Mouse (Mus musculus) spleen, postnatal 10 days (tissue): ENCODE measurements around the gene Col2a1.

ENCODE experiments used
- DNase-seq, 2 experiments: peaks; one replicate each; pipeline ENCODE4 v3.0.0; 2021 to 2022; ENCODE audit warnings: low spot score in 2 of 2

Gene Col2a1

DNA sequence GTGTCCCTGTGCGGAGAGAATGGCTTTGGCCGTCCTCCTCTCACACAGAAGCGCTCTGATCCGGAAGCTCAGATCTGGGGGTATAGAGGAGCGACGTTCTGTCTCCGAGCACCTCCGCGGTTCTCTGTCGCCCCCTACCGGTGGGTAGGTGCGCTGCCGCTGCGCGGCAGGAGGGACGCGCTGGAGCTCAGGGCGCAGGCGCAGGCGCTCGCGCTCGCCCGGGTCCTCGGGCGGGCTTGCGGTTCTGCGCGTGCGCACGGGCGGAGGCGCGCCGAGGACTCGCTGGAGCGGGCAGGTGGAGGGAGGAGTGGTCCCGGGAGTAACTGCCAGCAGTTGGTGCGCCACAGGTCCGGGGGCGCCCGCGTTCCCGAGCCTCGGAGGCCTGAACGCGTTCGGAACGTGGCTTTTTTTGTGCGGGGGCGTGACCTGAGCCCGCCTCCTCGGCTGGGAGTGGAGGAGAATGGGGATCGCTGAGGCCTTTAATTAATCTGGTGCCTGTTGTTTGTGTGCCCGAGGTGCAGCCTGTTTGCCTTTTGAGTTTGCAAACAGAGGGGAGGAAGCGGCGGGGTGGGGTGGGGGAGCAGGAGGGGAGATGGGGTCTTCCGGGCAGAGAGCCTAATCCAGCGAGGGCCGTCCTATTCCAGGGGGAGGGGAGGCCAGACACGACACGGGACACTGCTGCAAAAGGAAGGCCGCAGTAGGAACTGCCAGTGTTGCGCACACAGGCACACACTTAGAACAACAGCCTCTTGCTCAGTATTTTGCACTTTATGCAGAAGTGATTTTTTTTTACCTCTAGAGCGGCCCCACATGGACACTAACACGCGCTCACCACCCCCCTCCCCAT is 40.3 kb downstream of the Col2a1 start, which contains the start of gene Tmem106c:
Tmem106c (plus strand) TSS at position 212 of the 847 bp plus-strand sequence.
- DNase-seq: peak; percentile 85 to 92

DNA sequence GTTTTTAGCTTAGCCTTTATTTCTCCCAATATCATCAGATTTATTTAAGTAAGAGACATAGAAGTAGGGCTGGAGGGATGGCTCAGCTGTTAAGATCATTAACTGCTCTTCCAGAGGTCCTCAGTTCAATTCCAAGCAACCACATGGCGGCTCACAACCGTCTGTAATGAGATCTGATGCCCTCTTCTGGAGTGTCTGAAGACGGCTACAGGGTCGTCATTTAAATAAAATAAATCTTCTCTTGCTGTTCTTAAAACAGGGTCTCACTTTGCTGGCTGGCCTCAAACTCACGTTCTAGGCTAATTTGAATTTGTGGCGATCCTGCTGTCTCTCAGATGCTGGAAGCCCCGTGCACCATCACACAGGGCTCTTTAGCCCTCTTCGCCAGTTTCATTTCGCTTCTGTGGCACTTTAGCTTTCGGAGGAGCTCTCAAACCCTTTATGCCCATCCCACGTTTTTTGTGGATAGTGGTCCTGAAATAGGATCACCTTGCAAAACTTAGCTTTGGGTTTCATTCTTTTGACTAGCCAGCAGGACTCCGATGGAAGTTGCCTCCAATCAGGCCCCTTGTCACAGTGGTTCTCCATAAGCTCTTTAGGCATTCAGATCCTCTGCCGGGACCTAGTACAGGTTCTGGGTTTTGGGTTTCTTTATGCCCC is 41.0 kb downstream of the Col2a1 start:
- DNase-seq: no peak

DNA sequence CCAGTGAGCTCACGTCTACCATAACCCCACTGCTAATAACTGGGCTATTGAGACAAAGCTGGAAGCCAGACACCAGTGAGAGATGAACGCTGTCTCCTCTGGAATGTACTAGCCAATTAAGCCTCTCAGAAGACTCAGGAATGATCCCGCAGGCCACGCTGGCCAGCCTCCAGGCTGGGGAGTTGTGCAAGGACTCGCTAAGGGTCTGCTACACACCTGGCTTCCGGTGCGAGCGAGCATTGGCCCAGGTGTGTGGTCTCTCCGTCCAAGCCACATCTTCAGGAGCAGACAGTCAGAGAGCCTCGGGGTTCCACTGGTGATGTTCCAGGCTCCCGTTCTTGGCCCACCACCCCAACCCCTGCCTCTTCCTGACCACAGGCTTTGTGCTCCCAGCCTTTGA is 48.1 kb downstream of the Col2a1 start:
- DNase-seq: no peak

DNA sequence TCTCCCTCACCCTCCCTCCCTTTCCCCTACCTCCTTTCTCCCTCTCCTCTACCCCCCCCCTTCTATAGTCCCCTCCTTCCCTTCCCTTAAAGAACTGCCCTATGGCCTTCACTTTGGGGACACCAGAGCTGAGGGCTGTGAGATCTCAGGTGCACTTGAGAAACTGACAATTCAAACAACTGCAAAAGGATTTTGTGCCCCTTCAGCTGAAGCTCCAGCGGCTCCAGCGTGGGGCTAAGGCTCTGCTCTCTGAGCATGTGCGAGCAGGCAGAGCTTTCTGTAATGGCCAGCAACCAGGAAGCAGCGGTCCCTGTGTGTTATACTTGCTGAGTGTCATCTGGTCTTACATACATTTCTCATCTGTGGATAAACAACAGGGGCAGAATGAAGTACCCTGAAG is 48.8 kb downstream of the Col2a1 start:
- no peak for DNase-seq

DNA sequence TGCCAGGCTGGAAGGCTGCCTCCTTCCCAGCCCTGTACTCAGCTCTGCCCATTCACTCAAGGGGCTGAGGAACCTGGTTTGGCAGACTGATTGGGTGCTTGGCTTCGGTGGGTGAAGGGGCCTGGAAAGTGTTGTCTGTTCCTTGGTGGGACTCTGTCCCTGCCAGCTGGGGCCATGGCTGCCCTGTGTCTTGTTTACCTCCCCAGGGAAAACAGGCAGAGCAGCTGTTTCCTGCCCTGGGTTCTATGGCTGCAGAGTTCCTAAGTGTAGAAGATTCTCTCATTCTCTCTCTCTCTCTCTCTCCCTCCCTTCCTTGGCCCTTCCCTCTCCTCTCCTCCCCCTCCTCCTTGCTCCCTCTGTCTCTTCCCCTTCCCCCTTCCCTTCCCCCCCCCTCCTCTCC is 49.2 kb downstream of the Col2a1 start:
- DNase-seq: no peak

DNA sequence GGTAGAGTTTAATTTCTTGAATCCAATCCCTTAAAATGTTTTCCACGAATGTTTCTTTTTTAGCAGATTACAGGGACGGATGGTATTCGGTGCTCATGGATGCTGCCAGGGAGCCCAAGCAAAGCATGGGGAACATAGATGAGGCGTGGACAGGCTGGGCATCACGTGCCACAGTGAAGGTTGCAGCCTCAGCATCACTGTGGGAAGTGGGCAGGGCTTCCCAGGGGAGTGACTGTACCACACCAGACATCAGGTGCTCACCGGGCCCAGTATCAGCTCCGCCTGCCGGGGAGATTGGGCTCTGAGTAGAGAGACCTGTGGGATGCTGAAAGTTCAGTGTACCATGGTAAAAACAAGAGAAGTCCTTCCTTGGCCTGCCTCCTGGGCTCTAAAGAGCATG is 49.8 kb downstream of the Col2a1 start:
- DNase-seq: peak in 1 of 2 experiments; percentile 40

DNA sequence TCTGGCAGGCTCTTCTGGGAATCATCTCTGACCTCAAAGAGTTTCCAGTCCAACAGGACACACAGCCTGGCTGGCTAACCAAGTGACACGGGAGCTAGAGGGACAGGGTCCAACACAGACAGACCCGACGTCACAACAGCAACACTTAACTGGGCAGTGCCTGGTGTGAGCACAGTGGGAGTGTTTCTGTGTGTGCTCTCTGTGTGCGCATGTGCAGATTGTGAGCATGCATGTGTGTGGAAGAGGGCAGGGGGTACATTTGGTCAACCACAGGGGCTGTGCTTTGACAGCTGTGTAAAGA is 51.7 kb downstream of the Col2a1 start:
- peak in 1 of 2 experiments; percentile 12 for DNase-seq

DNA sequence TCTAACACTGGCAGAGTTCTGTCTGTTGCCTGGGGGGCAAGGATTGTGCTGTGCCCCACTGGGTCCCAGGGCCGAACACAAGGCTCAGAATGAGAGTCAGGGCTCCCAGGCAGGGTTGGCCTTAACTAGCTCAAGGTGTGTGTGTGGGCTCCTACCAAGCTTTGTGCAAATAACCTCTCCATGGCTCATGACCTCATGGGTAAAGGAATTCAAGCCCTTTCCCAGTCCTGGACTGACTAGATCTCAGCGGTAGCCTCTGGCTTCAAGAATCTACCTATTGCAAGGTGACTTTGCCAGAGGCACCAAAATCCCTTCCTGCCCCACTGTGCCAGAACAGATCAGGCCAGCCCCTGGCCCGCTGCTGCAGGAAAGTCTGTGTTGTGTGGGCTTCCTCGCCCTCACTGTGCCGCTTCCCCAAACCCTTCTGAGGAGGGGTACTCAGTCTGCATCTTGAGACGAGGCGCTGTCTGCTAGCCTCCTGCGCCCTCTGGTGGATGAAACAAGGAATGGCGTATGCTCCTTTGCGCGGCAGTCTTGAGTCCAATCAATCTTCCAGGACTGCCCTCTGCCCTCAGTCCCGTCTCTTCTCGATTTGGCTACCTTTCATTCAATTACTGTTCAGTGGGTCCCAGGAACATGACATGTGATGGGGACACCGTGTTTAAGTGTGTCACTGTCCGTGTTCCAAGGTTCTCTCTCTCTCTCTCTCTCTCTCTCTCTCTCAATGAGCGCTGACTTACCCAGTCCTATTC is 52.2 kb downstream of the Col2a1 start:
- peak; percentile 39 to 65 for DNase-seq

DNA sequence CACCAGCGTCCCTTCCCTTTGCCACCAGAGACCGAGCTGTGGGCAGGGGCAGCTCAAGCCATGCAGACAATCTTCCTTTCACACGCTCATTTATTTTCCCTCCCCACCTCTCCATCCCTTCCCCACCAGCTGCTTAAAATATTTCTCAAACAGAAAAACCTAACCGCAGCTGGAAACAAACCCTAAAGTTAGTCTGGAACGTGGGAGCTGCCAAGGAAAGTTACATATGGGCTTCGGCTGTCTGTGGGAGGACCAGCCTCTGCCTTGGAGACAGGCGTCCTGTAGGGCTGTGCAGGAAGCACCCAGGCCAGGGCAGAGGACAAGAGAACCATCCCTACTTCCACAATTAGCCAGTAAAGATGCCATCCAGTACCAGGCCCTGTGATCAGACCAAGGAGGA is 54.3 kb downstream of the Col2a1 start:
- DNase-seq: peak in 1 of 2 experiments; percentile 10

DNA sequence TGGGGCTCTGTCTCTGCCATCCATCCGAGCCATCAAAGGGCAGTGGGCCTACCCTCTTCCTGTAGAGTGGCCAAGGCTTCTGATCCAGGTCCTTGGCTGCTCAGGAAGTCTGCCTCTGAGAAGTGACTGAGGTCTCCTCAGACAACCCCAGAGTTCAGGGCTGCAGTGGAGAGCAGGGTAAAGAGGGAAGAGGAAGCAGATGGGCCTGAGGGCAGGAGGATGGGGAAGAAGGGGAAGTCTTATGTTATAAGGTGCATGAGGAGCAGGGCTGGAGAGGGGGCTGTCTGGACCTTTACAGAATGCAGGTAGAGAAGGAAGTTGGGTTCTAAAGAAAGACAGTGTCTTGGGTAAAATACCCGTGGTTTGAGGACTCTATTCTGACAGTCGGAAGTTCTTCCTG is 54.8 kb downstream of the Col2a1 start:
- no peak for DNase-seq

DNA sequence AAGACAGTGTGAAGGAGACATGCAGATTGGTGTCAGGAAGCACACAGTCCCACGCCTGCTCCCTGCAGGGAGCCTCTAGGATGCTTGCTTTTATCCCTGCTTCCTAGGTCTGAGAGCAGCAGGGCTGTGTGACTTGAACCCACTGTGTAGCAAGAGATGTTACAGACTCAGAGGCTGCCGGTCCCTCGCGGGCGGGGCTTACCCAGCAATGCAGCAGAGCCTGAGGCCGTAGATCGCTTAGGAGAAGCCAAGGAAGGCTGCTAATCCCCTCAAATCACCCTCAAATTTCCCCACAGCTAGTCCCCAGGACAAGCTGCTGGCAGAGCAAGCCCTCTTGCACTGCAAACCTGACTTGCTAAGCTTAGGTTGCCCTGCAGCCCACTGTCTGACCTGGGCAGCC is 55.8 kb downstream of the Col2a1 start:
- peak in 1 of 2 experiments; percentile 11 for DNase-seq

DNA sequence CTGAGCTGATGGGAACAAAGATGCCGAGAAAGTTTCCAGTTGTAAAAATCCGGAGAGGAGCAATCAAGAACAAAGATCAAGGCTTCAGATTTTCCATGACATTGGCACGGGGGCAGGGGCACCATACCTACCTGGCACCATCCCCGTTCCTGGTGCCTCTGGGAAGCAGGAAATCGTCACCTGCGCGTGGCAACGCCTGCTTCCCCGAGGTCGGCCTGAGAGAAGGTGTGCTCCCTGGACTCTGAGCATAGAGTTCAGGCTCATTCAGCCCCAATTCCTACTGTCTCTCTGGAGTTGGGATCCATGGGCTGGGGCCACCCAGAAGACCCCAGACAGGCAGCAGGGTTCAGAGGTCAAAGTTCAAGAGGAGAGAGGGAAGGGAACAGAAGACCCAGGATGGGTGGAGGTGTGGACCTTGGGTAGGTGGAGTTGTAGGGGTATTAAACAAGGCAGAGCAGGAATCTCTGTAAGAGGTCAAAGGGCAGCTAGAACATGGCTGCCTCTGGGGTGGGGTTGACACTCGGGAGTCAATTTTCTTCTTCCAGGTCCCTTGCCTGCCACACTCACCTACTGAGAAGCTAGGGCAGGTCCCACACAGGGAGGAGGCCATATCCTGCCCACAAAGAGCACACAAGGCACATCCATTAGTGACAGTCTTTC is 58.7 kb downstream of the Col2a1 start:
- peak in 1 of 2 experiments; percentile 6 for DNase-seq

DNA sequence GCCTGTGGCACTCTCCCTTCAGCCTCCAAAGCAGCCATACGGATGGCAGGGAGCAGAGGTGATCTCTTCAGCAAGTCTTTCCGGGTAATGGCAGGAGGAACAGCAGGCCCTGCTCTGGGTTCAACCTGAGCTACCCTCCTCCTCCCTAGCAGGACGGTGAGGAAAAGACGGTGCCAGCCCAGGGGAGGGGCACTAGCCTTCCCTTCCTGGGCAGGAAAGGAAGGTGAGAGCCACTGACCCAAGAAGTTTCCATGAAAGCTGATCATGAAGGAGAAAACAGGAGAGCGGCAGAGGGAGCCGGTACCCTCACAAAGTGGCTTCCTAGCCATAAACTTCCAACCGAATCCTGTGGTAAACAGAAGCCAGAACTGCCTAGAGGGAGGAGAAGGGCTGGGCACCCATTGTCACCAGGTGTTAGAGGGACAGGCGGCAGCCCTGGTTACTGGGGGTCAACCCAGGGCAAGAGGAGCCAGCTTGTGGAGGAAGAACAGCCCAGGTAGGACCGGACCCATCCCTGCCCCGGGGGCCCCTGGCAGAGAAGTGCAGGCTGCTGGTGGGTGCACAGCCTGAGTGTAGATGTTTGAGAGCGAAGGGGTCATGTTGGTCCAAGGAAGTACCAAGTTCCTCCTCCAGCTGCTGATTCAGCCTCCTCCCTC is 59.4 kb downstream of the Col2a1 start:
- peak in 1 of 2 experiments; percentile 10 for DNase-seq

DNA sequence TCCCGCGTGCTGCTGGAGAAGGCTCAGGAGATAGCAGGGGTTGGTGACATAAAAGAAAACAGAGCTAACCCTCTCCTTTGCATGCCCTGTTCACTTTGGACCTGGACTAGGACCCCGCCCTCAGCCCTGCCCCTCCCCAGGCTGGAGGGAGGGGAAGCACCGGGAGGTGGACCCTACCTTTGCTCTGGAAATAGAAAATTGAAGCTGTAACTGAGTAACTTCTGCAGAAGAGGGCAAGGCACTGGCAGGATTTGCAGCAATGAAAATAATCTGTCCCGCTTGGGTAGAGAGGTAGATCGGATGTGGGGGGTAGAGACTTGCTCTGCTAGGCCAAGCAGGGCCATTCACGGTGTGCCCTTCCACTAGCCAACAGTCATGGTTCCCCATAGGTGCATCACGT is 61.1 kb downstream of the Col2a1 start:
- DNase-seq: no peak

DNA sequence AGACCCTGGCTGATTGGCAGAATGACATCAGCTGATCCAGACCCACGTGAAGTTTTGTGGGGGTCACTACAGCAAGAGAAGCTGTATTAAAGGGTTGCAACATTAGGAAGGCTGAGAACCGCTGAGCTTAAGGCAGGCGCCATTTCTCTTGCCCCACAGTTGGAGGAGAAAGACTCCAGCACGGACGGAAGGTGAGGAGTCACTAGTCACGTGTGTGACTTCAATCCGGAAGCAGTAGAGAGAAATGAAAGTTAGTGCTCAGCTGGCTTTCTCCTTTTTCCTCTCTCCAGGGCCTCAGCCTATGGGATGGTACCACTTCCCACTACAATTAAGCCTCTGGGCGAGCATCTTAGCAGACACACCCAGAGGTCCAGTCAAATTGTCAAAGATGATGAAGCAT is 62.0 kb downstream of the Col2a1 start:
- no peak for DNase-seq

DNA sequence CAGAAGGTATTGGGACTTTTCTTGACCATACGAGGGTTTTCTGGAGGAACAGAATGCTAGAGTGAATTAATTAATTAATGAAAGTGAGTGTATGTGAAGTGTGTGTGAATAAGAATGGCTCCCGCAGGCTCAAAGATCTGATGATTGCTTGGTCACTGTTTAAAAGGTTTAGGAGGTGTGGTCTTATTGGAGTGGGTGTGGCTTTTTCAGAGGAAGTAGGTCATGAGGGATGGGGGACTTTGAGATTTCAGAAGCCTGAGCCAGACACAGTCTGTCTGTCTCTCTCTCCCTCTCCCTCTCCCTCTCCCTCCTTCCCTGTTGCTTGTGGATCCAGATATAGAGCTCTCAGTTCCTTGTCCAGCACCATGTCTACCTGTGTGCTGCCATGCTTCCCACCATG is 63.2 kb downstream of the Col2a1 start:
- no peak for DNase-seq

DNA sequence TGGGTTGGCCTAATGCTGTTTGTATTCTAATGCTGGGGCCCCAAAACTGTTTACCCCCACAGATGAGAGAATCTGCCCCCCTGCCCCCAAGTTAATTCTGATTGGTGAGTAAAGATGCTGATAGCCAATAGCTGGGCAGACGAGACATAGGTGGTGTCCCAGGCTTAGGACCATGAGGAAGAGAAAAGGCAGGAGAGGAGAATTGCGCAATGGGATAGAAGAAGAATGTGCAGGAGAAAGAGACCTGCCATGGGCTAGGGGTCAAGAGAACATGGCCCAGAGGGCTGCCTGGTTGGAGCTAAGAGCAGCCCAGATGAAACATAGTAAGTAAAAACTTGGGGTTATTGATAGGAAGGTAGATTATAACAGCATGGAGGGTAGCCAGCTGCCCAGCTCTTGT is 64.4 kb downstream of the Col2a1 start:
- DNase-seq: no peak

DNA sequence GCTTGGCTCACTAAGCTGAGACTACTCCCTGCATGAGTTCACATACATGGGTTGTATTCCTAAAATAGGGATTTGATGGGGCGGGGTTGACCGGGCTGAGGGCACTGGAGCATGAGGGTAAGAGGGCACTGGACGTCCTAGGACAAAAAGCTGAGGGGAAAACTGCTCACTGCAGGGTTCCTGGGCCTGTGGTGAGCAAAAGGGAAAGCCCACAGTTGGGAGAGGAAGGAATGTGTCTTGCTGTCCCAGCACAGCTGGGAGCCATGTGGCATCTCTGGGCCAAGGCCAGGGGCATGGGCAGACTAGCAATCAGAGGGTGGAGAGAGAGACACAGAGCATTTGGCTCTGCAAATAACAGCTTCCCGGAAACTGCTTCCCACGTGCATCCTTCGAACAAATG is 65.9 kb downstream of the Col2a1 start:
- no peak for DNase-seq

DNA sequence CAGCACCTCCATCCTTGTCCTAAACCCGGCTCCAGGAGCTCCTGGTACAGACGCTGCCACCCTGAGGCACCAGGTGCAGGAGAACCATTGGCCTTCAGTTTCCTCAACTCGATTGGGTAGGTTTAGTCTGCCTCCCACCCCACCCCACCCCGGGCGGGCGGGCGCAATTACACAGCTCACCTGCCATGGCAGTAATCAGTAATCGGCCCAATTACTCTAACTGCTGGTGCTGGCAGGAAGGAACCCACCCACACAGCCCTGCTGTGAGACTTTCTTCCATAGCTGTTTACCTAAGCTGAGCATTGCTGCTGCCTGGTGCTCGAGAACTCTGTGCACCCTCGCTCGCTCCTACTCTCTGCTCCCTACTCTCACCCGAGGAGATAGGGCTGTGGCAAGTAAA is 72.1 kb downstream of the Col2a1 start:
- DNase-seq: no peak

DNA sequence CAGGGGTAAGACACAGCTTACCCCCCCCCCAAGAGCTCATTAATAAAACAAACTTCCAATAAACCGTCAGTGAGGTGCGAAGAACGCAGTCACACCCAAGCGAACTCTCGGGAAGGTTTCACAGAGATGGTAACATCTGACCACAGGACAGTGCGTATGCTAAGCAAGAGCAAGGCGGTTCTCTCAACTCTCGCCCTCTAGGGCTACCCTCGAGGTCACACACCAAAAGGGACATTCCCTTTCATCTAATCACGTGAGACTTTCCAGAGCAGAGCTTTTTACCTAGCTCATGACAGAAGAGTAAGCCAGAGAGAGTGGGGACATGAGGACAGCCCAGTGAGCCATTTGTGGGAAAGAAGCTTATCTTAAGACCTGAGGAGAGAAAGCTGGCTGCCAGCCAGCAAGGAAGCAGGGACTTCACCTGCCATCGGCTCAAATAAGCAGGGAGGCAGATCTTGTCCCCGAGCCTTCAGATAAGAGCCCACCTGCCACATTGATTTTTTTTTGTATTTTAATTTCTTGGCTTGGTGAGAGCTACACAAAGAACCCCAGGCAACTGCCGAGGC is 75.2 kb downstream of the Col2a1 start:
- no peak for DNase-seq

DNA sequence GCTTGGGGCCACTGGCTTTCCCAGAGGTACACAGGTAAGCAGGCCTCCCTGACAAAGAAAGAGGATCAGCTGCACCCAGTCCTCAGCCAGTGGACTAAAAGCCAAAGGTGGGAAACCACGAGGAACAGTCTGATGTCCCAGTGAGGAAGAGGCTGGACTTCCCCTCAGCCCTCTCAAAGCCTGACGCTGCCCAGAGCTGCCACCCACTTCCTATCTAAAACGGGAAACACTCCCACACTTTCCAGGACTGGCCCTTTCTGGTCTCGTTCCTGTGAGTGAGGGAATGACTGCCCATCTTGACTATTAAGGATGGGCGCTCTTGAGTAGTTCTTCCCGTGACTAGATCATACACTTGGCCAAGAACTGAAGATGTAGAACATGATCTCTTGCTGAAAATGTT is 76.7 kb downstream of the Col2a1 start:
- DNase-seq: no peak
